Mouse (Mus musculus): Measurements from ENCODE around the gene Bcl2l13. TPM values are rescaled to one million over a fixed set of nuclear protein-coding genes. Genes with fewer than 3 reads are reported as not detected.

Gene Bcl2l13
- polyA plus RNA-seq (2015; fragmentation: Nextera tagmentation; extraction: Ambion mirVana): 27.0 and 30.2 TPM in 2 replicates

DNA sequence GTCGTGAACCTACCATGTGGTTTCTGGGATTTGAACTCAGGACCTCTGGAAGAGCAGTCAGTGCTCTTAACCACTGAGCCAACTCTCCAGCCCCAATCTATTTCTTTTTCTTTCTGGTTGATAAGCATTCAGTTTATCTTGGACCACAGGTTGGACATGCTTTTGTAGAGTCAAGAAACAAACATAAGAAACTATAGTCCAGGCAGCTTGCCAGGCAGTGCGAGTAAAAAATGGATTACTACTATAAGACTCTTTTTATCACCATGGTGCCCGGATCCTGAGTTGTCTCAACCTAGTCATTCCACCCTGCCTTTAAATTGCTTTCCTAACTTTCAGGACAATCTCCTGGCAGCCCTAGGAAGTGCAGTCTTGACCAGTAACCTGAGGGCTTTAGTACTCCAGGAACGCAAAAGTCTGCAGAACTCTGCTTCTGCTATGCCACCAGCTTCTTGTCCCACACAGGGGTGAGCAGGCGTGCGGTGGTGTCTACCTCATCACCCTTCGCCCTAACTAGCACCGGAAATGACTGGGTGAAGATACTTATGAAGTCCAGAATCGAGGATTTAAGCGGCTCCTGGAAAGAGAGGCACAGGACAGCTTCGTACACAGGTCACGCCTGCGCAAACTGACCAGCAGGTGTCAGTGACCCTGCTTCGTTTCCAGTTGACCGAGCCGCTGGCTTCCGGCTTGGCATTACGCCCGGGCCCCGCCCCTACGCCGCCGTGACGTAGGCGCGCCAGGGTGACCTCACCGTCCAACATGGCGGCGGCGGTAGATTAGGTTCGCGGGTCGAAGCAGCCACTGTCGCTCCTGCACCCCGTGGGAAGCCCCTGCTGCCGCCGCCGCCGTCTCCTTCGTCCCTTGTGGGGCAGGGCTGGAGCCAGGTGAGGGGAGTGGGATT lies at the start of gene Bcl2l13:
Bcl2l13 (plus strand) TSS at position 739 of the 901 bp plus-strand sequence.
- H3K27ac ChIP-seq (replicated peaks): peak within 1 kb of the TSS; percentile 95
- H3K4me2 ChIP-seq (replicated peaks): peak within 1 kb of the TSS; percentile 74
- 4% methylated on average over 40 of the region's 40 CpGs for WGBS
- no peaks in the 10 kb centered on the region; the same call in 1 of the 2 replicates for H3K36me3 ChIP-seq
- no peaks in the 10 kb centered on the region for H3K27me3 ChIP-seq
- H3K4me3 ChIP-seq (replicated peaks): peak within 1 kb of the TSS; percentile 79
- peaks cover 13% of the 10 kb centered on the region; the same call in 1 of the 2 replicates for H3K4me1 ChIP-seq
- peak; percentile 92 for ATAC-seq (ENCODE audit: insufficient number of reproducible peaks, low FRiP score, low TSS enrichment, low read depth)
- H3K9ac ChIP-seq: peak within 1 kb of the TSS; percentile 89
- H3K9me3 ChIP-seq (replicated peaks): no peaks in the 10 kb centered on the region

DNA sequence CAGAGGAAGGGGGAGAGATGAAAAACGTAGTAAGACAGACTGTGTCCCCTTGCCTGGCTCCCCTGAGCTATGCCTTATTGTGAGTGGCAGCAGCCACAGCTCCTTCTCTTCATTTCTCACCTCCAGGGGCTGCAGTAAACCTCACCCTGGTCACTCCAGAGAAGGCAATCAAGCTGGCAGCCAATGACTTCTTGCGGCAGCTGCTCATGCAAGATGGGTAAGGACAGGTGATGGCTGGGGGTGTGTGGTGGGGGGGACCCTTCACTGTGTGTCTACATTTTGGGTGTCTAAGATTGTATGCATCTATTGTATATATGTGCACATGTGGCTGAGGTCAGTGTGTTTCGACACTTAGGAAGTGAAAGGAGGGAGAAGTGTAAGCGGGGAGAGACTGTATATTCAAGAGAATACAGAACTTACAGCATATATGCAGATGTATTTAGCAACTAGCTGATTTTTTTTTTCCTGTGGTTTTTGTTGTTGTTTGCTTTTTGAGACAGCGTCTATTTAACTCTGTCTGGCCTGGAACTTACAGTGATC lies 47.9 kb upstream of the Bcl2l13 start:
- Histone ChIP-seq H3K4me1 (no peaks in the 10 kb centered on the region), H3K9me3 (replicated peaks) (no peaks in the 10 kb centered on the region), H3K27ac (replicated peaks) (no peak overlapping the region; the same call in 1 of the 2 replicates), H3K4me2 (replicated peaks) (no peak overlapping the region), H3K4me3 (replicated peaks) (no peak overlapping the region), H3K36me3 (peaks cover 16% of the 10 kb centered on the region; the same call in 1 of the 2 replicates), H3K27me3 (no peaks in the 10 kb centered on the region), H3K9ac (no peak overlapping the region)
- no peak for ATAC-seq (ENCODE audit: insufficient number of reproducible peaks, low FRiP score, low TSS enrichment, low read depth)
- 65% methylated on average over 5 of the region's 5 CpGs for WGBS

DNA sequence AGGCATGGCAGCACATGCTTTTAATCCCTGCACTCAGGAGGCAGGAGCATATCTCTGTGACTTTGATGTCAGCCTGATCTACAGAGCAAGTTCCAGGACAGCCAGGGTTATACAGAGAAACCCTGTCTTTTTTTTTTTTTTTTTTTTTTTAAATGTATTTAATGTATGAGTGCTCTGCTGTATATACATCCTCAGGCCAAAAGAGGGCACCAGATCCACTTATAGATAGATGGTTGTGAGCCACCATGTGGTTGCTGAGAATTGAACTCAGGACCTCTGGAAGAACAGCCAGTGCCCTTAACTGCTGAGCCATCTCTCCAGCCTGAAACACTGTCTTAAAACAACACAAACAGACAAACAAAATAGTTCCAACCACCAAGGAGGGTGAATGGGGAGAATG lies 47.1 kb upstream of the Bcl2l13 start:
- H3K4me3 ChIP-seq (replicated peaks): no peak overlapping the region
- H3K4me2 ChIP-seq (replicated peaks): no peak overlapping the region
- peaks cover 23% of the 10 kb centered on the region for H3K36me3 ChIP-seq
- H3K4me1 ChIP-seq: no peaks in the 10 kb centered on the region
- no peaks in the 10 kb centered on the region for H3K9me3 ChIP-seq (replicated peaks)
- H3K27me3 ChIP-seq: no peaks in the 10 kb centered on the region
- ATAC-seq (ENCODE audit: insufficient number of reproducible peaks, low FRiP score, low TSS enrichment, low read depth): no peak
- no peak overlapping the region for H3K9ac ChIP-seq
- H3K27ac ChIP-seq (replicated peaks): no peak overlapping the region

DNA sequence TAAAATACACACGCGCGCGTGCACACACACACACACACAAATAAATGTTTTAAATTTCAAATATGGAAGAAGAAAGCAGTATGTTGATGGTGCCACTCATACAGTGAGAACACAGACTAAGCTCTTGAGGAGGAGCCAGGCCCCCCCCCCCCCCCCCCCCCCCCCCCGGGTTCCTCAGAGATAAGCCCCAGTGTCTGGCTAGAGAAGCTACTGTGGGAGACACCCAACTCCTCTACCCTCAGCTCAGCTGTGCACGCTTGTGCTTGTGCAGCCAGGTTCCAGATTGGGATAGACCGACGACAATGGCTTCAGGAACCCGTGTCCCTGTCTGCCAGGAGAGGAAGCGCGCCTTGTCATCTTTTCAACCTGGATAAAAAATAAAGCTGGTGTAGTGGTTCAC lies 45.9 kb upstream of the Bcl2l13 start:
- Histone ChIP-seq H3K36me3 (peaks cover 35% of the 10 kb centered on the region), H3K4me1 (no peaks in the 10 kb centered on the region), H3K9me3 (replicated peaks) (no peaks in the 10 kb centered on the region), H3K4me2 (replicated peaks) (no peak overlapping the region), H3K27ac (replicated peaks) (no peak overlapping the region), H3K4me3 (replicated peaks) (no peak overlapping the region), H3K27me3 (no peaks in the 10 kb centered on the region), H3K9ac (no peak overlapping the region)
- no peak for ATAC-seq (ENCODE audit: insufficient number of reproducible peaks, low FRiP score, low TSS enrichment, low read depth)
- WGBS: 85% methylated on average over 11 of the region's 11 CpGs

DNA sequence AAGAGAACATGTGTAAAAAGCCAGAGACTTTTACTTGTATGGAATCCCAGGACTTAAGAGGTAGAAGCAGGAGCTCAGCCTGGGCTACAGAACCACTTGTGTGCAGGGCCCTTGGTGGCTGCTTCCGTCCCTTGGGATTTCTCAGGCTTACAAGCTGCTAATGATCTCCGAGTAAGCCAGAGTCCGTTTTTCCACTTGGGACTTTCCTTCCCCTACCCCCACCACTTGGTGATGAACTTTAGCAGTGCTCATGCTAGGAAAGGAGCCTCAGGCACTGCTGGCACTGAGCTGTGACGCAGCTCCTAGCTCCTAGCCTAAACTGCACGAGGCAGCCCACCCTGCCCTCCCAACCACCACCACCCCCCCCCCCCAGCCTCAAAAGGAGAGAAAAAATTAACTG lies 45.3 kb upstream of the Bcl2l13 start:
- H3K9ac ChIP-seq: no peak overlapping the region
- no peaks in the 10 kb centered on the region for H3K27me3 ChIP-seq
- no peak for ATAC-seq (ENCODE audit: insufficient number of reproducible peaks, low FRiP score, low TSS enrichment, low read depth)
- WGBS: 52% methylated on average over 5 of the region's 5 CpGs
- H3K4me2 ChIP-seq (replicated peaks): no peak overlapping the region
- no peak overlapping the region for H3K27ac ChIP-seq (replicated peaks)
- H3K4me3 ChIP-seq (replicated peaks): no peak overlapping the region
- no peaks in the 10 kb centered on the region for H3K4me1 ChIP-seq
- H3K9me3 ChIP-seq (replicated peaks): no peaks in the 10 kb centered on the region
- peaks cover 41% of the 10 kb centered on the region for H3K36me3 ChIP-seq

DNA sequence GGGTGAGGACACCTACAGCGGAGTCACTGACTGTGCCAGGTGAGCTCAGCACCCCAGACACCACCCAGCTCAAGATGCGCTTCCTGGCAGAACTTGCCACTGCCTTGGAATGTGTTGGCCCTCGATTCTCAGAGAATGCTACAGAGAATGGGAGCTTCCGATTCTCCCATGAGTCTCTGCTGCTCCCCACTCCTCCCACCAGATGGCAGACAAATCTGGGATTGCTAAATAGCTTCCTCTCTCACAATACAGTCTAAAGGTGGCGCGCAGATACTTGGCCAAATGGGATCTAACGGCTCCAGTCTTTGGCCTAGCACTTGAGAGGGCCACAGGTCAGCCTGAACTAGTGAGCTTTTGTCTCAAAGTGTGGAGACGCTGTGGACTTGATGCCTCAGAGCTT lies 43.1 kb upstream of the Bcl2l13 start:
- Histone ChIP-seq H3K4me2 (replicated peaks) (no peak overlapping the region), H3K4me1 (no peaks in the 10 kb centered on the region), H3K27ac (replicated peaks) (no peak overlapping the region), H3K4me3 (replicated peaks) (no peak overlapping the region), H3K9ac (no peak overlapping the region), H3K9me3 (replicated peaks) (no peaks in the 10 kb centered on the region), H3K36me3 (peaks cover 63% of the 10 kb centered on the region), H3K27me3 (no peaks in the 10 kb centered on the region)
- no peak for ATAC-seq (ENCODE audit: insufficient number of reproducible peaks, low FRiP score, low TSS enrichment, low read depth)
- WGBS: 81% methylated on average over 8 of the region's 8 CpGs

DNA sequence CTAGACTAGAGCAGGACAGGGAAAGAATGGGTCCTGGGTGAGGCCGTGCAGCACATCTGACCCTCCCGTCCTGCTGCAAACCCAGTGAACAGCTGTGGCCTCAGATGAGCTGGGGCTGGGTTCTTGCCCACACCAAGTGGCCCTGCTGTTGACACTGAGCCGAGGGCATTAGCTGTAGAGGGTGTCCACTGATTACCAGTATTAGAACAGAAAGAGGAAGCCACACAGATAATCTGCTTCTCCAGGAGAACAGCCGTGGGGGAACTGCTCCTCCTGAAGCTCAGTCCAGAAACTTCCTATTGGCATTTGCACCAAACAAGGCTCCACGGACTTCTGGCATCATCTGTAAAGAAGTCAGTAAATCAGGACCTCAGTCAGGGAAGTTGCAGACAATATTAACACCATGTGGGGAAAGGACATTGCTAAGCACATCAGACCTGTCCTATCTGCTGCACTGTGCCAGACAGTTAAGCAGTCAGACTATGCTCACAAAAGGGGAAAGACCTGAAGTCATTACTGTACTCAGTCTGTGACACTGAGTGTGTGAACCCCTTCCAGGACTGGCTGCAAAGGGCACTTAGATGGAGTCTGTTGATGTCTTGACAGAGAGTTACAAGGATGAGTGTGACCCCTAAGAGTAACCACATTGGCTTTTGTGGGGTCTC lies 40.5 kb upstream of the Bcl2l13 start:
- Histone ChIP-seq H3K9ac (no peak overlapping the region), H3K36me3 (peaks cover 86% of the 10 kb centered on the region), H3K27me3 (no peaks in the 10 kb centered on the region), H3K4me3 (replicated peaks) (no peak overlapping the region), H3K27ac (replicated peaks) (no peak overlapping the region), H3K9me3 (replicated peaks) (no peaks in the 10 kb centered on the region), H3K4me1 (peaks cover 9% of the 10 kb centered on the region; the same call in 1 of the 2 replicates), H3K4me2 (replicated peaks) (no peak overlapping the region)
- WGBS: 78% methylated on average over 5 of the region's 5 CpGs
- no peak for ATAC-seq (ENCODE audit: insufficient number of reproducible peaks, low FRiP score, low TSS enrichment, low read depth)

DNA sequence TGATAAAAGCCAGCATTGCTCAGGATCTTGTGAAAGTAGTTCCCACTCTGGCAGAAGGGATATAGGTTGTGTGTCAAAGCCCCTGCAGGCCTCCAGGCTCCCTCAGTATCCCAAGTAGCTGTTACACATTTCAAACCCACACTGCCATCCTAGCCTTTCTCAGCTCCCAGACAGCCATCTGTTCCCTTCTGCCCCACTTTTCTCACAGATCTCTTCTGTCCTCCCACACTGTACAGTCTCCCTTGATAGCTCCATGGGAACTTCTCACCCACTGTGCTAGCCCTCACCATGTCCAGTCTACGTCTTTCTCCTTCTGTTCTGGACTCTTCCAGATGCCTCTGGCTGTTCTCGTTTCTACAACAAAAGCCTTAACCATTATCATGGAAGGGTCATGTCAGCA lies 39.9 kb upstream of the Bcl2l13 start:
- H3K27me3 ChIP-seq: no peaks in the 10 kb centered on the region
- H3K4me1 ChIP-seq: peaks cover 9% of the 10 kb centered on the region; the same call in 1 of the 2 replicates
- H3K4me2 ChIP-seq (replicated peaks): no peak overlapping the region
- H3K4me3 ChIP-seq (replicated peaks): no peak overlapping the region
- H3K36me3 ChIP-seq: peaks cover 92% of the 10 kb centered on the region
- H3K27ac ChIP-seq (replicated peaks): no peak overlapping the region
- H3K9me3 ChIP-seq (replicated peaks): no peaks in the 10 kb centered on the region
- WGBS: 92% methylated on average over 2 of the region's 2 CpGs
- H3K9ac ChIP-seq: no peak overlapping the region
- ATAC-seq (ENCODE audit: insufficient number of reproducible peaks, low FRiP score, low TSS enrichment, low read depth): no peak

DNA sequence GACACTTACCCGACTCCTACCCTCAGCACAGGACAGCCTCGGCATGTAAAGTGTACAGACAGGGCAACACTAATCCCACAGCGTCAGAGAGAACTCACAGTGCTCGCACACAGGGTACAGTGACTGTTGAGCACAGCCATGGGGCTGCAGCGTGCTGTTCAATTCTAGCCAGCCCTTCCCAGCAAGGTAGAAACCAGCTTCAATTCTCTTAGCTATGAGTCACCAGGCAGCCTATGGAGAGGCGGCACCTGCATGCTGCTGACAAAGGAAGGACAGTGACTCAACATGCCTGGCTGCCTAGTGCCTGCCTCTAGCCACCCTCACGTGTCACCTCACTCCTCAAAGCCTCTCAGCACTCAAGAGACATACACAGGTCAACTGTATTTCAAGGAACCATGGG lies 38.0 kb upstream of the Bcl2l13 start:
- Histone ChIP-seq H3K27me3 (no peaks in the 10 kb centered on the region), H3K9ac (no peak overlapping the region), H3K36me3 (peaks cover 95% of the 10 kb centered on the region), H3K4me3 (replicated peaks) (no peak overlapping the region), H3K4me1 (peaks cover 9% of the 10 kb centered on the region; the same call in 1 of the 2 replicates), H3K4me2 (replicated peaks) (no peak overlapping the region), H3K9me3 (replicated peaks) (no peaks in the 10 kb centered on the region), H3K27ac (replicated peaks) (peak overlapping the region; percentile 65; the same call in 1 of the 2 replicates)
- 0 out of 2 replicates have a peak, but pooled peaks have one; percentile 24 for ATAC-seq (ENCODE audit: insufficient number of reproducible peaks, low FRiP score, low TSS enrichment, low read depth)
- WGBS: 82% methylated on average over 7 of the region's 7 CpGs

DNA sequence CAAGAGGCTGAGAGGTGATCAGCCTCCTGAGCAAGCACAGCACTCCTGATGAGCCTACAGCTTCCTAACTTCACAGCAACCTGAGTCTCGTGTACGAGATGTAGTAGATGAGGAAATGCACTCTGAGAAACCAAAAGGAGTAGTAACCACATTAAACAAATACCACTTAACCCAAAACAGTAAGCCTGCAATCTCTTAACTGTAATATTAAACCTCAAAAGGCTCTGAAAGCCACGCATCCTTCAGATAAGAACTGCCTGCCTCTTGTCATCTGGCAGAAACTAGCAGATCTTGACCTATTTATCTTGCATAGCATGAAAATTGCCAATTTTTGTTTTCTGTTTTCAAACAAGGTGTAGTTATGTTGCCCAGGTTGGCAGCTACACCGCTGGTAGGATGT lies 37.1 kb upstream of the Bcl2l13 start:
- Histone ChIP-seq H3K36me3 (peaks cover 95% of the 10 kb centered on the region), H3K4me2 (replicated peaks) (no peak overlapping the region), H3K4me3 (replicated peaks) (no peak overlapping the region), H3K27ac (replicated peaks) (peak overlapping the region; percentile 51), H3K9ac (no peak overlapping the region), H3K27me3 (no peaks in the 10 kb centered on the region), H3K4me1 (peaks cover 9% of the 10 kb centered on the region; the same call in 1 of the 2 replicates), H3K9me3 (replicated peaks) (no peaks in the 10 kb centered on the region)
- no peak for ATAC-seq (ENCODE audit: insufficient number of reproducible peaks, low FRiP score, low TSS enrichment, low read depth)
- 74% methylated on average over 4 of the region's 4 CpGs for WGBS

DNA sequence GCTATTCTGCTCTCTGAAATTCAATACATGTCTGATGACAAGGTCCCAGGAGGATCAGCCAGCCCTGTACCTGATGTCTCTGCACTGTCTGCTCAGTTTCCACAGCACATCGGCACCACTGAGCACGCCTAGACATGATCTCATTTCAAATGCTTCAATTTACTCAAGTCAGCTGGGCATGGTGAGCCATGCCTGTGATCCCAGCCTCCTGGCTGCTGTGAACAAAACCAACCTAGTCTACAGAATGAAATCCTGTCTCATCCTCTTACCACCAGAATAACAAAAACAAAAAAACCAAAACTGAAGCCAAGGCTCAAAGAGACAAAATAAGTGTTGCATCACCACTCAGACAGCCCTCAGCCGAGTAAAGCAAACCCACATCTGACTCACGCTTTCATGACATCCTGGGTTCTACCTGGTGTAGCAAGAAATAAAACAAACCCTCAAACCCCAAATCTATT lies 36.4 kb upstream of the Bcl2l13 start:
- Histone ChIP-seq H3K4me1 (peaks cover 9% of the 10 kb centered on the region; the same call in 1 of the 2 replicates), H3K4me3 (replicated peaks) (no peak overlapping the region), H3K4me2 (replicated peaks) (no peak overlapping the region), H3K9ac (no peak overlapping the region), H3K36me3 (peaks cover 95% of the 10 kb centered on the region), H3K27me3 (no peaks in the 10 kb centered on the region), H3K27ac (replicated peaks) (peak overlapping the region; percentile 29), H3K9me3 (replicated peaks) (no peaks in the 10 kb centered on the region)
- peak; percentile 68; the same call in 1 of the 2 replicates for ATAC-seq (ENCODE audit: insufficient number of reproducible peaks, low FRiP score, low TSS enrichment, low read depth)
- WGBS: 58% methylated on average over 4 of the region's 4 CpGs

Measured in embryonic facial prominence, embryonic 15.5 days (tissue).